Mouse (Mus musculus) gastrocnemius, postnatal 36 days (tissue): ENCODE results near the gene Car10. TPM values are rescaled to one million over a fixed set of nuclear protein-coding genes. Genes with fewer than 3 reads are reported as not detected.
"Not testable (repeated sequence)": the region's sequence is repeated elsewhere in the genome, so short reads cannot be mapped to it uniquely, and the experiment has no call there.

Experiments used
- DNase-seq, 2 experiments: peaks; one replicate each; pipeline ENCODE4 v3.0.0; 2022
- intact Hi-C: fragments of 180-260 bp; cut with DNase I; formaldehyde crosslinking; loops from one replicate; pipeline ENCODE4 v1.15.1; 2025
- total RNA-seq, 2 experiments: library from RNA; stranded (reverse); gene quantifications; 2 replicates each; pipeline ENCODE4 v1.2.3; 2021

Gene Car10
- total RNA-seq, 2 experiments from 2014 or later = not detected

DNA sequence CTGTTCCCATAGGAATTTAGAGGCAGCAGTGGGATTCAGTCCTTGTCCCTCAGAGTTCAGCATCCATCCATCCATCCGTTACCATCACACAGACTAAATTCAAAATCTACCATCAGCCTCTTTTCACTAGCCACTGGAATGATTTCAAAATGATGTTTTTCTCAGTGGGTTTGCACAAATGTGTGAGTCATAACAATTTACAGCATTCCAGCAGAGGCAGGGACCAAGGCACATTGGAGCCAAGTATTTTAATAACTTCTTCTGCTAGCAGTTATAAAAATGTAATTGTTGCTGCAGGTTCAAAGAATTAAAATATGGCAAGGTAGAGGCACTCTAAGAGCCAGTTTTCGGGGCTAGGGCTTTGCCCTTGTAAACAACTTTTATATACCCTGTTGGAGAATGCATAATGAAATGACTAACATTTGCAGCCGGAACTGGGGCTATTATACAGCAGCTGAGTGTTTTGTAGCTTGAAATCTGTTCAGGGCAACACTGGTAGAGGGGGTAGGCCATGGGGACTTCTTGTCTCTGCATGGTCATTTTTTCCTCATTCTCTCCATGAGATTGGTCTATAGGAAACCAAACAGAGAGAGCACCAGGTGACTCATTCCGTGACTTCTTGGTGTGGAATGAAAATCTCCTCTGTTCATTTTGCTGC, 276.0 kb downstream of the Car10 start:
- intact Hi-C loops = no loop called here
- DNase-seq = no peak

DNA sequence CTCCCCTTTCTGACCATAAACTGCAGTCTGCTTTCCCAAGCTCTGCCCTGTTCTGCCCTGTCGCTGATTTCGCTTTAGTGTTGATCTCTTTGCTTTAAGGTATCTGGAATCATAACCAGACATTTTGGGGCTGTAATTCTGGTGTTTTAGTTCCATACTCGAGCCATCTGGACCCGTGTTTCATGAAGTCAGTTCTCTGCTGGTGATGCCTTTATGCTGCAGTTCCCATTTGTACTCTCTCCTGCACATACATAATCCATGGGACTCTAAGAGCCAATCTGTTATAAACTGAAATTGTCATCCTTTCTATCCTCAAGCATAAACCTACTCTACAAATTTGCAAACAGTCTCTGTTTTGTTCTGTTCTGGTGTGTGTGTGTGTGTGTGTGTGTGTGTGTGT, 293.3 kb downstream of the Car10 start:
- intact Hi-C loops = no loop called here
- no peak for DNase-seq

DNA sequence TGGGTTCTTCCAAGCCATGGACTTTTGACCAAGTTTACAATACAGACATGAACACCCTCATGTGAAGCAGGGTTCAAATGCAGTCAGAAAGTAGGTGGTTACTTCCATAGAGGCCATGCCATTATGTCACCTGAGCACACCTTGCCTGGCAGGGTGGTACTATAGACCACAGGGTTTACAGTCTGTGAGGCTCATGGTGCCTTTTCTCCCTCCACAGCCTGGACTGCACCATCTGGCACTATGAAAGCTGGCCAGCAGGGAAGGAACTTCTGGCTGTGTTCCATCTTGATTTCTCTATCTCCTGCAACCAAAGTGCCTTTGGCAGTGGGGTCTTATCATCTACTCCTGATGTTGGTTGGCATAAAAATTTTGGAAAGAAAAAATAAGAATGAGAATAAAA, 295.5 kb downstream of the Car10 start:
- intact Hi-C loops, DNase-seq: not testable (repeated sequence)

DNA sequence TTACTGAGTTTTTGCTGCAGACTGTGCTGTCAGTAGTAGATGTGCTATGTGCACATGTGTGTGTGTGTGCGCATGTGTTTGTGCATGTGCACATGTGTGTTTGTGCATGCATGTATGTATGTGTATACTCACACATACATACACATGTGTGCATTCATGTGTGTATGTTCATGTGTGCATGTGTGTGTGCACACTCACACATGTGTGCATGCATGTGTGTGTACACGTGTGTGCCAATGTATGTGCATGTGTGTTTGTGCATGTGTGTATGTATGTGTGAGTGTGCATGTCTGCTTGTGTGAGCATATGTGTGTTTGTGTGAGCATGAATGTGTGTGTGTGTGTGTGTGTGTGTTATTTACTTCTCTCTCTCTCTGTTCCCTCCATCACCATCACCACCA, 298.5 kb downstream of the Car10 start:
- no peak for DNase-seq
- intact Hi-C loops = no loop called here

DNA sequence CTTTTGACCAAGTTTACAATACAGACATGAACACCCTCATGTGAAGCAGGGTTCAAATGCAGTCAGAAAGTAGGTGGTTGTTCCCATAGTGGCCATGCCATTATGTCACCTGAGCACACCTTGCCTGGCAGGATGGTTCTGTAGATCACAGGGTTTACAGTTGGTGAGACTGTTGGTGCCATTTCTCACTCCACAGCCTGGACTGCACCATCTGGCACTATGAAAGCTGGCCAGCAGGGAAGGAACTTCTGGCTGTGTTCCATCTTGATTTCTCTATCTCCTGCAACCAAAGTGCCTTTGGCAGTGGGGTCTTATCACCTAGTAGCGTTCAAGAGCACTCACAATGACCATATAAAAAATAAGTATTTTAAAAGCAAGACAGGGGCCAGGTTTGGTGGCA, 303.3 kb downstream of the Car10 start:
- intact Hi-C loops = not testable (repeated sequence)

DNA sequence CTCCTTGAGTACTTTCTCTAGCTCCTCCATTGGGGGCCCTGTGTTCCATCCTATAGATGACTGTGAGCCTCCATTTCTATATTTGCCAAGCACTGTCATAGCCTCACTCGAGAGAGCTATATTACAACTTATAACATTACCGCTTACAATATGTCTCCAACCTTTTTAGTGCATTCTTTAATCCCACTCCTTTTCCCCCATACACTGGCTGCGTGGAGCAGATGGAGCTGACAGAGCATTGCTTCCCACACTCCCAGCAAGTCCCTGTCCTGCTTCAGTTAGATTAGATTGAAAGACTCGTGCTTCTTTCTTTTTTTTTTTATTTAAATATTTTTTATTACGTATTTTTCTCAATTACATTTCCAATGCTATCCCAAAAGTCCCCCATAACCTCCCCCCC, 310.2 kb downstream of the Car10 start:
- intact Hi-C loops = no loop called here
- DNase-seq = no peak

More for the DNA sequence above, 303.3 kb downstream of the Car10 start:
- not testable (repeated sequence) for DNase-seq

DNA sequence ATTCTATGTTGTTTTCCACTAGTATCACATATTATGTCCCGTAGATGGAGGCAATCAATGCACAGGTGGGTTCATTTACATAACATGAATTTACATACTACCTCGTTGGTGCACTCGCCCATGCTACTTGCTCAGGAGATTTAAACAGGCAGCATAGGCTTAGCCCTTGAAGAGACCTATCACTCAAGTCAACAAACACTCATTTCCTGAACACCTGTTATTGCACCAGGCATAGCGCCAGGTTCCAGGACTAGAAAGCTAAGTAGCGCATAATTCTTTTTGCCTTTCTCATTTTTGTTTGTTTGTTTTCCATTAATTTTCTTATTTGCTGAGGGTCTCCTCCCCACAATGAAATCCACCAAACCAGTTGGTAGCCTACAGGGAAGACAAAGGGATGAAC, 333.7 kb downstream of the Car10 start:
- intact Hi-C loops = no loop called here
- DNase-seq = no peak

DNA sequence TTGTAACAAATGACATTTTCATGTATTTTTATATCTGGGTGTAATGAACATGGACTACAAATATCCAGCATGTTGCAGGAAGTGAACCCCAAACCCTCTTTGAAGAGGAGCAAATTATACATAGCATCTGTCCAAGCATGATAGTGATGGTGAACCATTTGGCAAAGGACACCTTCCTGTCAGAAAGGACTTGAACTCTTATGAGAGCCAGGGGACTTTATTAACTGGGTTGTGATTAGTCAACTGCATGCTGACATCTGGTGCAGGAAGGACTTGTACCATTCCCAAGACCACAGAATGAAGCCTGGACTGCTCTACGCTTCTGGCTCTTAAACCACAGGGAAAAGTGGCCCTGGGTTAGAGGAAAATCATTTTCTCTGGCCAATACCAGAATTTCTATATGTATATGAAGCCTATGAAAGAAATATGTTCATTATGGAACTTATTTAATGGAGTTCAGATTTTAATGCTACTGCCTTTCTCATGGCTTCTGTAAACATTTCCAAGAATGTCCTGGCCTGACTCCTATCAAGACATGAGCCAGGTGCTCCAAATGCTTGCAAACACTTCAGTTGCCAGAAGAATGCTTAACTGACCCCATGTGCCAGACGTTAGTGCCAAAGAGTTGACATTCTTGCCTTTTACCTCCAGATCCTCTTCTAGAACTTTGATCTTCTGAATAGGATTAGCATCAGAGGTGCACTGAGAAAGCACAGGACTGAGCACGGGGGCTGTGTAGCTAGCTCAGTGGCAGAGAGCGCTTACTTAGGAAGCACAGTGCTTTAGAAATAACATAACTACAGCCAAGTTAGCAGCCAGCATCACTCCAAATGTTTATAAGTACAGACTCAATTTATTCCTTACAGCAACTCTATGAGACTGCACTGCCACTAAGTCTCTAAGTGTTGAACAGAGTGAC, 337.4 kb downstream of the Car10 start:
- intact Hi-C loops = no loop called here
- DNase-seq = no peak

DNA sequence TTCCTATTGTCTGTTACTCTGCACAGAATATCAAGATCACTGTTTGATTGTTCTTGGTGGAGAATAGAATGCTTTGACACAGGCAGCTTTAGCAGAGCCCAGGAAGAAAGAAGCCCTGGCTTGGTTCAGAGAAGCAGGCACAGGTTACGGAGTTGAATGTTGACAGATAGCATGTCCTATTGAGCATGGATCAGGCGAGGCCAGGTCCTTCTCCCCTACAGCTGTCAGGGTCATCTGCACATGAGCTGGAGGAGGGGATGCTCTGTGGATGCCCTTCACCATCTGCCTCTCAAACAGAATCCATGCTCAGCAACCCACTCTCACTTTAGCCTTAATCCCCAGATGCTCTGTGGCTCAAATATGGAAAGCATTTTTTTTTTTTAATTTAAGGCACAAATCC, 339.1 kb downstream of the Car10 start:
- DNase-seq = no peak
- intact Hi-C loops = no loop called here

DNA sequence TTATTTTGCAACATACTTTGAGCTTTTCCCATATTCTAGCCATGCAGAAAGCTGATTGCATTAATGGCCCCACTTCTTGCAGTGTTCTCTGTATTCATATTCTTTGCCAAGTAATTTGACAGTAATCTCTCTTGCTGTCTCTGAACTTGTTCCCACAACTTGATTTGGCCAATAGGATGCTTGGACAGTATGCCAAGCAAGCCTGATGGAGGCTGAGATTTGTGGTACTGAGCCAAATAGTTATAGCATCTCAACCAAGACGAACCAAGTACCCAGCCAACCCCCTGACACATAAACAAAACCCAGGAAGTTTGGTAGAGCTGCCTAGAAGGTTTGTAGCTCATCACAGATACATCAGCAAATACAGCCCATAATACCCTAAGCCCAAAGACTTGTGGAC, 342.6 kb downstream of the Car10 start:
- DNase-seq = no peak
- intact Hi-C loops = no loop called here

DNA sequence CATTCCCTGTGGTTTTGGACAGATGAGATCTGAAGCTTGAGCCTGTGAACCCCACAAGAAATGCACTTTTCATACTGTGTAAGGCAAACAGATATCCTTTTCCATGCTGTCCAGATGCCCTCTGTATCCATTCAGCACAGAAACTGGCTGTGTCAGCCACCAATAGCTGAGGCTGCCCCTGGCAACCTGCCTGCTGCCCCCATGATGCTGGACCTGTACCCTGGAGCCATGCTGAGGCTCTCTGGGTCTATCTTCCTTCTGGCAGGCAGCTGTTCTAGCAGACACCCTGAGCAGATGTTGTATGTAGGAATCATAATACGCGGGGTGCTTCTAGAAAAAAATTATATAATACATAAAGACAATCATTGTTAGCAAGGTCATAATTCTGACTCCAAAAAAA, 345.9 kb downstream of the Car10 start:
- intact Hi-C loops = no loop called here
- DNase-seq = no peak

DNA sequence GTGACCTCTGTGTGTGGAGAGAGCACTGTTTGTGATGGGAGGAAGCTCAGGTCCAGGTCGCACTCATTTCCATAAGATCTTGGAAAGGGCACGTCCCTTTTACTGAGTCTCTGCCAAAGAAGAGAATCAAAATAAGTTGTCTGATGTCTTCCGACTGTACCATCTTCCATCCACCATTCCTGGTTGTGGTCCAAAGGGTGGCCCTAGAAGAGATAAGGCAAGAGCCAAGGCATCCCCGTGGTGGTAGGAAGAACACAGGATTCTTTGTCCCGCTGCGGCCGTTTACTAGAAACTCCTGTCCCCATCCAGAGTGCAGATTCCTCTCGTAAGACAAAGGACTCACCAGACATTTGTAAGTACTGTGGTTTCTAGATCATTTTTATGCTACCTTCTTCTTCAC, 346.9 kb downstream of the Car10 start:
- intact Hi-C loops = no loop called here
- no peak for DNase-seq

DNA sequence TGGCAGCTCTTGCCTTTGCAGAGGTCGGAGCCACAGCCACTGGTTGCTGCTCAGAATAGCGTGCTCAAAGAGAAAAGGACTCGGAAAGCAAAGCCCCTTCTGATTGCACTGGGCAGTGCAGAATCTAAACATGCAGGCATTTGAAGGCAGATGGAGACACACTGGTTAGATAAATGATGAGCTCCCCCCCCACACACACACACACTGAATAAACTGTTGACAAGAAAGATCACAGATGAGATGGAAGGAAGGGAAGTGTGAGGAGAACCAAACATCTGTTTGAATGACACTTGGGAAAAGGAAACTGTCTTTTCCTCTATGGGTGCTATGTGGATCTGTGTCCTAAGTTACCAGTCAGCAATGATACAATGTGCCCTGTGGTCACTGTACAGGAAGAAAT, 349.7 kb downstream of the Car10 start:
- DNase-seq = no peak
- intact Hi-C loops = no loop called here

DNA sequence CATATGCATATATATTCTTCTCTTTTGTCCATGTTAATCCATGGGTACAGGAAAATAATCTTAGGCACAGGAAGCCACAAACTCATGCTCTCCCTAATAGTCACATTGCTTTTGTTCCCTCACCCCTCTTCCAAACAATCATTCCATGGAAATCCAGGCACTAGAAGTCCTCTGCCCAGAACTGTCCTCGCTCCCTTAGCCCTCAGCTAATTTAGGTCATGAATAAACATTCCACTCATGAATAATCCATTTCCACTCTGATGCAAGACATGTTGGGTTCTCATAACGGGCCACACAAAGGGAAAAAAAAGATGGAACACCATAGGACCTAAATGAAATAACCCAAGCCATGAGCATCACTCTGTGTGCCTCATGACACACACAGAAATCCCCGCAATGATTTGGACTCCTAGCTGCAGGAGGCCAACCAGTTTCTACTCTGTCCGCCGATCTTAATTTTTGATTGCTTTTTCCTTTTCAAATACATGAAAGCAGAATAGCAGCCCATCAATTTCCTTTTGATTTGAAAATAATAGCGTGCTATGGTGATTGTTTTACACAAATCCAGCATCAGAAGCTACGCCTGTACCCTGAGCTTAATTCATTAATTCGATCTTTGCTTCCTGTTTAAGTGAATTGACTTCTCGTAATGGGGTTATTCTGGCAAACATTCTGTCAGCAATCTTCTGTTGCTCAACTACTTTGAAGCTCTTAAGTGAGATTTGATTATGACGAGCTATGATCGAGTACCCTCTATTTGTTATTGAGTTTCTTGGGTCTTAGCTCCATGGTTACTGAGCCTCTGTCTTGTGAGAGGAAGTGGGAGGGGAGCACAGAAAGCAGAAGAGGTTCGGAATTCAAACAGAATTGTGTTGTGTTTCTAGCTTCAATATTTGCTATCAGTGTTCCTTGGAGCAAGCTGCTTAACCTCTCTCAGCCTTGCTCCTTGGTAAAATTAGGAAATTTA, 350.7 kb downstream of the Car10 start:
- intact Hi-C loops = no loop called here
- DNase-seq = no peak

DNA sequence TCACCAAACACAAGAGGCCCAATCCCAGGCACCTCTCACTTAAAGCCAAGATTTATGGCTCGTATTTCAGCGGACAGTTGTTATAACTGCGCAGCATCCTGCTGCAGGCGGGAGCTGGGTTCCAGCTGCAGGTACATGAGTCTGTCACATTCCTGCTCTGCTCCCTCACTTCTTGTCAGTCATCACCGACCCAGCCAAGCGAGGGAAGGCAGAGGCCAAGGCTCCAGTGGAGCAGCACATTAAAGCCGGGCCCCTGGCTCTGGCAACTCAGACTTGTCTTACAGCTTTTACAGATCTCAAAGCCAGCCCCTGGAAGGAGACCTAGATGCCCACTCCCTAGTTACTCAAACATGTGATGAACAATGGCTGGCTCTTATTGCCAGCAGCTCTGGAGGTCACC, 352.7 kb downstream of the Car10 start:
- no peak for DNase-seq
- intact Hi-C loops = no loop called here

DNA sequence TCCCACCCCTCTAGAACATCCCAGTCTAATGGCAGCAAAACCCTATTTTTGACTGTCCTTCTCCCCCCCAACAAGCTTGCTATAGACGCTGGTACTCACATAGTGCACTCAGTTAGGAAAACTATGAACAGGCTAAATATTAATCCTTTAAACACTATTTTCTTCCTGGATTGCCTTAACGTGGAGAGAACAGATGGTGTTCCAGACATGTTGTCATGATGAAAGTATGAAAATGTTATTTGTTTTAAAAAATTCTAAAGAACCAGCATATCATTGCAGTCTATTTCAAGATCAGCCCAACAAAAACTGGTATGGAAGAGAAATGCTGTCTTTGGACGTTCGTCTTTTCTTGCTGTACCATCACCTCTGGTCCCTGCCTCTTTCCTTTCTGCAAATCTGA, 368.4 kb downstream of the Car10 start:
- intact Hi-C loops = no loop called here
- DNase-seq = no peak

DNA sequence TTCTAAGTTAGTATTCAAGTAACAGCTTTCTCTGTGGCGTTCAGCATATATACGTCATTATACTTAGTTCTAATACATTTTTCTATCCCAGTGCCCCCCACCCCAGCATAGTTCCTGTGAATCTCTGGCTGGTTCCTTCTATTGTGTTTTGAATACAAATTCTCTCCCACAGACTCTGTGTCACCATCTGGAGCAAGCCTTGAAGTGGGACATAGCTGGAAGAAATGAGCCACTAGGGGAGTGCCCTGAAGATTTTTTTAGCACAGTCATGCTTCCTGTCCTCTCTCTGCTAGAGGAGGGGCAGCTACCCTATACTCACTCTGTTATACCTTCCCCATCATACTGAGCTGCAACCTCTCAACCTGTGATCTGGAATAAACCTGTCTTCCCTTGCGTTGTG, 369.9 kb downstream of the Car10 start:
- intact Hi-C loops = no loop called here
- no peak for DNase-seq

DNA sequence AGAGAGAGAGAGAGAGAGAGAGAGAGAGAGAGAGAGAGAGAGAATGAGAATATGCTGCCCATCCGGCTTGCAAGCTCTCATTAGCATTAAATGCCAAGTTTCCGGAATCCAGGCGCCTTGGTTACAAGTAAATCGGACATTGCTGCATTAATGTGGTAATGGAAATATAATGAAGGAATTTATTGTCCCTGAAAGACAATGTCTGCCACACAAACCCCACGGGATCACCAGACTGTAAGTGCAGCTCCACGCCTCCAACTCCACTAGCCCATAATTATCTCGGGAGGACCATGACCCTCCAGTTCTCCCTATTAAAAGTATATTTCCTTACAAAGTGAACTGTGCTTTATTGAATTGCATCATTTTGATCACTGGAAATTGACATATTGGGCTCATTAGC, 372.9 kb downstream of the Car10 start:
- intact Hi-C loops = no loop called here
- DNase-seq = no peak

DNA sequence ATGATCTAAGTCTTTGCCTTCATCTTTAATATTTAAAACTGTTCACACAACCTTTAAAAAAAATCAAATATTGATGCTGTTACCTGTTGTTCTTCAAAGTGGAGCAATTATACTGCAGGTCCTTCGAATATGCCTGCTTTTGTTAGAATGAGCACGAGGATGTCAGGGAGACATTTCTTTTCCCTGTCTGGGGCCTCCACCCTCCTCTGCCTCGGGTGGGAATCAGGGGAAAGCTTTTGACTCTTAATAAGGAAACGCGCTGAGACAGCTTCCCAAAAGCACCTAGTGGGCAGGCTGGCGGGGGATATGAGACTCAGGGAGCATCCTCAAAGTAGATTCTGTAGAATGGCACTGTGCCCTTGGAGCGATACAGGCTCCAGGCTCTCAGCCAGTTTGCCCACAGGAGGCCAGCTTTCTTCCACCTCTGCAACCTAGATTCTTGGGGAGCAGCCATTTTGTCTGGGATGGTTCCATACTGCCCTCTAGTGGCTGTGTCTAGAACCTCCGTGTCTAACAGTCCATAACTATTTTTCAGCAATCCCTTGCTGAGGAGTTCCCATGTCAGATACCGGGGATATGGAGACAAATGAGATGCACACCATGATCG, 373.8 kb downstream of the Car10 start:
- intact Hi-C loops = no loop called here
- DNase-seq = peak; percentile 9 to 15

DNA sequence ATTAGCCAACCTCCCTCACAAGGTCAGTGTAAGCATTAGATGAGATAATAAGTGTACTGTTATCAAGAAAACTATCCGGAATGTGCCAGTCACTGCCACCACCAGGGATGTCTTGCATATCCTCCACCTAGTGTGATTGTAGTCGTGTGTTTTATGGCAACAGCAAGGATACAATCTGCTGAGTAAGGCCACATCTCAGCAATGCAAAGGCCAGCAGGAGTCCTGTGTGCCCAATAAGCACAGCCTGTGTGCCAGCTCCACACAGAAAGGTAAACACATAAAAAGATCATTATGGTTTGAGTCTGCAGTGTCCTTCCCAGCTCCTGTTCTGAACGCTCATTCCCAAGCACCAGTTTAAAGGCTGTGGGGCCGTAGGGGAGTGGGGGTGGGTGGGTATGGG, 386.8 kb downstream of the Car10 start:
- intact Hi-C loops = no loop called here

DNA sequence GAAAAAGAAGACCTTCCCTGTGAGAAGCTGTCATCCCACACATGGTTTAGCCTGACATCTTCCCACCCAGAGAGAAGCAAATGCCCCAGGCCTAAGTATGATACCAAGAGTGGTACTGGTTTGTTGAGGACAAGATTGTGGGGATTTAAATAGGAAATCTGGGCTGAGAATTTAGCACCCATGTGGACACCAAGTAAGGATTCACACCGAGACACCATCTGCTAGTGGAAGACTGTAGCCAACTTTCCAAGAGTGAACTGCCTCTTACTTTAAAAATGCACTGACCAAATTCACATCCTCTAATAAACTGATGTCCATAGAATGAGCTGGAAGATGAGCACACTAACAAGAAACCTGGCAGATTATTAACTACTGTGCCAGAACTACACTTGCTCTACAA, 389.2 kb downstream of the Car10 start:
- intact Hi-C loops = no loop called here
- no peak for DNase-seq

More for the DNA sequence above, 386.8 kb downstream of the Car10 start:
- no peak for DNase-seq
